17 mouse cellular contexts compared by ENCODE assay signal in genomic region chr5:8896198-8896597, GRCm38 (mm10). TPM values are rescaled to one million over a fixed set of nuclear protein-coding genes. Genes with fewer than 3 reads are reported as not detected.
A peak's percentile ranks its signal among the peaks of the same experiment; 100 is the strongest.
DNase-seq lines count a peak whose midpoint lies in the region; ATAC-seq and TF ChIP-seq lines count a peak whose summit lies in the region.
"Had no signal": no experiment of that assay in that cellular context is flagged by ENCODE, and none has a peak within 500 bp of the region (broad histone marks: within the 10 kb centered on the region; RNA-seq: fewer than 3 reads in every experiment).

No protein-coding gene starts in this region.

- H3K4me3 ChIP-seq in liver, embryonic 12.5 days, result peak overlapping the region; percentile 80; the same call in 1 of the 2 replicates
- H3K4me3 ChIP-seq in liver, postnatal 0 days (ENCODE audit: low read depth, low read length), result peak overlapping the region; percentile 90
- H3K4me3 ChIP-seq in midbrain, embryonic 15.5 days, result no peak overlapping the region
- H3K4me3 ChIP-seq: embryonic facial prominence, embryonic 12.5 days; forebrain, embryonic 12.5 days; limb, embryonic 15.5 days had no signal

- DNase-seq in liver, result no peak
- DNase-seq in MEL-GATA-1-ER (ENCODE audit: extremely low read depth, low read depth), result peak; percentile 8
- DNase-seq in embryo, embryonic 10.5 days (ENCODE audit: low spot score), result peak; percentile 35
- no peak for DNase-seq in liver, postnatal 0 days
- DNase-seq in thymus, postnatal 4 days, result no peak
- DNase-seq: adrenal gland, adult 8-10 months; cerebellum, adult 9-11 months; heart, postnatal 4 days; midbrain, embryonic 14.5 days; right cerebral cortex, postnatal 25 days had no signal

- no peaks in the 10 kb centered on the region for H3K9me3 ChIP-seq in liver, embryonic 12.5 days (replicated peaks)
- no peaks in the 10 kb centered on the region for H3K9me3 ChIP-seq in liver, postnatal 0 days (ENCODE audit: low read length)
- no peaks in the 10 kb centered on the region for H3K9me3 ChIP-seq in midbrain, embryonic 15.5 days
- H3K9me3 ChIP-seq: embryonic facial prominence, embryonic 12.5 days; limb, embryonic 15.5 days had no signal

- peaks cover 44% of the 10 kb centered on the region for H3K36me3 ChIP-seq in liver, embryonic 12.5 days
- peaks cover 23% of the 10 kb centered on the region for H3K36me3 ChIP-seq in liver, postnatal 0 days (replicated peaks; ENCODE audit: insufficient read depth, low read length)
- no peaks in the 10 kb centered on the region for H3K36me3 ChIP-seq in midbrain, embryonic 15.5 days (replicated peaks)
- H3K36me3 ChIP-seq: embryonic facial prominence, embryonic 12.5 days; forebrain, embryonic 12.5 days; limb, embryonic 15.5 days had no signal

- H3K27ac ChIP-seq in liver, embryonic 12.5 days, result no peak overlapping the region
- no peak overlapping the region for H3K27ac ChIP-seq in liver, postnatal 0 days (ENCODE audit: low read depth)
- no peak overlapping the region for H3K27ac ChIP-seq in midbrain, embryonic 15.5 days
- H3K27ac ChIP-seq: embryonic facial prominence, embryonic 12.5 days; forebrain, embryonic 12.5 days; limb, embryonic 15.5 days had no signal

- no peak for TF ChIP-seq CTCF in liver, postnatal 0 days (IDR thresholded peaks at IDR 0.05; ENCODE audit: low read depth)

- peak overlapping the region; percentile 74 for H3K4me2 ChIP-seq in liver, embryonic 12.5 days
- H3K4me2 ChIP-seq in liver, postnatal 0 days (ENCODE audit: low read depth, low read length), result peak overlapping the region; percentile 79
- no peak overlapping the region for H3K4me2 ChIP-seq in midbrain, embryonic 15.5 days
- H3K4me2 ChIP-seq: embryonic facial prominence, embryonic 12.5 days; forebrain, embryonic 12.5 days; heart, embryonic 11.5 days; limb, embryonic 15.5 days had no signal

- WGBS in liver, embryonic 12.5 days (ENCODE audit: insufficient replicate concordance), result 54% methylated on average over 1 of the region's 1 CpGs
- WGBS in liver, postnatal 0 days (ENCODE audit: insufficient replicate concordance), result 61% methylated on average over 1 of the region's 1 CpGs
- 83% methylated on average over 1 of the region's 1 CpGs for whole genome bisulfite sequencing in midbrain, embryonic 15.5 days

- H3K9ac ChIP-seq in liver, embryonic 12.5 days, result no peak overlapping the region
- H3K9ac ChIP-seq in liver, postnatal 0 days (replicated peaks), result no peak overlapping the region
- no peak overlapping the region for H3K9ac ChIP-seq in midbrain, embryonic 15.5 days
- H3K9ac ChIP-seq: embryonic facial prominence, embryonic 12.5 days; forebrain, embryonic 12.5 days; limb, embryonic 15.5 days had no signal

- ATAC-seq in liver, embryonic 12.5 days, result no peak
- ATAC-seq in liver, postnatal 0 days, result no peak
- no peak for ATAC-seq in midbrain, embryonic 15.5 days (replicated peaks)

- TF ChIP-seq EP300 in liver, postnatal 0 days (IDR thresholded peaks at IDR 0.05; ENCODE audit: low read depth), result no peak

- no peaks in the 10 kb centered on the region for H3K27me3 ChIP-seq in liver, embryonic 12.5 days (replicated peaks)
- H3K27me3 ChIP-seq in liver, postnatal 0 days (ENCODE audit: insufficient read depth, low read length), result no peaks in the 10 kb centered on the region
- H3K27me3 ChIP-seq in midbrain, embryonic 15.5 days (replicated peaks), result no peaks in the 10 kb centered on the region; the same call in 1 of the 2 replicates

- peaks cover 52% of the 10 kb centered on the region for H3K4me1 ChIP-seq in liver, embryonic 12.5 days
- peaks cover 29% of the 10 kb centered on the region for H3K4me1 ChIP-seq in liver, postnatal 0 days (ENCODE audit: insufficient read depth)
- H3K4me1 ChIP-seq in midbrain, embryonic 15.5 days, result peaks cover 13% of the 10 kb centered on the region

RNA-seq across cellular contexts. Expression of gene Abcb4, which starts 2.7 kb away (rescaled TPM):
- polyA plus RNA-seq in liver, embryonic 12.5 days (2016; fragmentation: Nextera tagmentation; extraction: Ambion mirVana), result 37.8 and 40.1 TPM in 2 replicates
- 64.7 and 75.6 TPM in 2 replicates for polyA plus RNA-seq in liver, postnatal 0 days (2015; fragmentation: Nextera tagmentation; extraction: Ambion mirVana)
- 0.29 and 0.46 TPM in 2 replicates for polyA plus RNA-seq in midbrain, embryonic 15.5 days (2015; fragmentation: Nextera tagmentation; extraction: Ambion mirVana)
- polyA plus RNA-seq: kidney, embryonic 14.5 days had no signal

Comparison
In these comparisons a context has a peak if more than half of its experiments do, and no peak if none do; other contexts are left out.
1. DNase-seq: peak in MEL-GATA-1-ER (single experiment) and embryo, embryonic 10.5 days (single experiment); none in liver (single experiment), liver, postnatal 0 days (single experiment) and thymus, postnatal 4 days (single experiment).
2. RNA of gene Abcb4, which starts 2.7 kb away (polyA plus RNA-seq): 64.7 to 75.6 TPM in liver, postnatal 0 days and 37.8 to 40.1 TPM in liver, embryonic 12.5 days; 0.29 to 0.46 TPM in midbrain, embryonic 15.5 days; every median in the first group is over 10 times any median in the second.